Mouse (Mus musculus) brain, adult 2 months (tissue): ENCODE results near the gene Pex11g.

Source experiments
- DNase-seq: peaks from one replicate; pipeline ENCODE4 v3.0.0; 2011; ENCODE audit warnings: low read depth, low spot score

Pex11g gene

GRCm38 (mm10) chr8:3416846-3417245 is 50.6 kb downstream of the Pex11g start:
- no peak for DNase-seq

GRCm38 (mm10) chr8:3415661-3416060 is 51.8 kb downstream of the Pex11g start:
- no peak for DNase-seq

- DNase-seq, result no peak
Measured at GRCm38 (mm10) chr8:3415259-3415658, 52.2 kb downstream of the Pex11g start.

GRCm38 (mm10) chr8:3414639-3415190 is 52.8 kb downstream of the Pex11g start:
- no peak for DNase-seq

GRCm38 (mm10) chr8:3412816-3413215 is 54.7 kb downstream of the Pex11g start:
- DNase-seq, result no peak

- peak; percentile 28 for DNase-seq
Measured at GRCm38 (mm10) chr8:3411901-3412301, 55.6 kb downstream of the Pex11g start.

- no peak for DNase-seq
Measured at GRCm38 (mm10) chr8:3411085-3411484, 56.4 kb downstream of the Pex11g start.

- no peak for DNase-seq
Measured at GRCm38 (mm10) chr8:3407417-3407816, 60.1 kb downstream of the Pex11g start.
